Mouse (Mus musculus): Measurements from ENCODE around the gene Npl.

GRCm38 (mm10) chr1:153489132-153489531, 60.7 kb downstream of the Npl start:
- peak; percentile 42 for TF ChIP-seq CTCF (IDR thresholded peaks at IDR 0.05)
- no peak for TF ChIP-seq EP300 (IDR thresholded peaks at IDR 0.05; ENCODE audit: insufficient read depth, low read depth, low read length)
